Mouse (Mus musculus): Measurements from ENCODE around the gene Sfxn2.

GRCm38 (mm10) chr19:46644343-46644792, 71.2 kb downstream of the Sfxn2 start:
- no peak for TF ChIP-seq EP300 (IDR thresholded peaks at IDR 0.05; ENCODE audit: insufficient read depth, low read depth, low read length)
- TF ChIP-seq CTCF (IDR thresholded peaks at IDR 0.05; ENCODE audit: low read depth, low read length): no peak
- no peak for TF ChIP-seq POLR2A (IDR thresholded peaks at IDR 0.05; ENCODE audit: insufficient read depth, low read length)

All from ES-Bruce4 (cell line).